Mouse (Mus musculus) CH12.LX (cell line): ENCODE data around the gene Foxo6. TPM values are rescaled to one million over a fixed set of nuclear protein-coding genes. Genes with fewer than 3 reads are reported as not detected.

Experiments used
- DNase-seq: peaks from one replicate; pipeline ENCODE4 v3.0.0-alpha.2; 2013; ENCODE audit errors: extremely low read depth
- H3K27ac ChIP-seq: 2 replicates; pipeline ENCODE4 v1.5.1; 2012; ENCODE audit warnings: low read depth, mild to moderate bottlenecking, control low read depth, moderate library complexity; ENCODE audit not compliant: insufficient read depth
- H3K27me3 ChIP-seq: replicated peaks from 2 replicates; pipeline ENCODE3; 2012; ENCODE audit warnings: inconsistent platforms
- H3K36me3 ChIP-seq, 2 experiments: replicated peaks in 1 of 2; 2 replicates each; pipeline versions ENCODE3 to v1.6.1; 2012; ENCODE audit warnings: inconsistent platforms in 1 of 2, low read length in 1 of 2, mild to moderate bottlenecking in 1 of 2, mixed read lengths in 1 of 2, moderate library complexity in 1 of 2; ENCODE audit not compliant: control insufficient read depth in 1 of 2, insufficient read depth in 1 of 2
- H3K4me1 ChIP-seq, 2 experiments: 2 replicates each; pipeline ENCODE4 v1.6.1; 2012; ENCODE audit warnings: inconsistent platforms in 1 of 2, moderate library complexity in 1 of 2; ENCODE audit not compliant: insufficient read depth in 2 of 2, control insufficient read depth in 1 of 2
- H3K4me2 ChIP-seq: 2 replicates; pipeline ENCODE4 v1.6.1; 2012; ENCODE audit warnings: low read depth, mild to moderate bottlenecking, control low read depth; ENCODE audit not compliant: poor library complexity, insufficient read depth, severe bottlenecking
- H3K4me3 ChIP-seq, 3 experiments: fragments of 150-350 bp in 1 of 3; sonication (generic) in 1 of 3; replicated peaks in 1 of 3; 2 replicates each; pipeline versions ENCODE3 to v1.5.1; 2011 to 2012; ENCODE audit warnings: low read depth in 2 of 3, low read length in 2 of 3, mild to moderate bottlenecking in 2 of 3, moderate library complexity in 2 of 3, control low read depth in 1 of 3, improper control_type of control experiment in 1 of 3, inconsistent platforms in 1 of 3, mixed read lengths in 1 of 3; ENCODE audit not compliant: poor library complexity in 1 of 3
- H3K79me2 ChIP-seq: replicated peaks from 2 replicates; pipeline ENCODE4 v1.6.1; 2012; ENCODE audit warnings: mild to moderate bottlenecking, moderate library complexity; ENCODE audit not compliant: control insufficient read depth, poor library complexity, insufficient read depth, severe bottlenecking; ENCODE audit errors: extremely low read depth
- H3K9ac ChIP-seq: 2 replicates; pipeline ENCODE4 v1.6.1; 2012; ENCODE audit warnings: low read depth, mild to moderate bottlenecking, control low read depth, moderate library complexity; ENCODE audit not compliant: insufficient read depth
- H3K9me3 ChIP-seq: replicated peaks from 2 replicates; pipeline ENCODE3; 2012; ENCODE audit warnings: low read length, inconsistent platforms, mixed read lengths
- BHLHE40 ChIP-seq: IDR thresholded peaks from 2 replicates; pipeline ENCODE4 v1.6.1; 2011; ENCODE audit warnings: mild to moderate bottlenecking, low read depth, low read length, improper control_type of control experiment
- CHD2 ChIP-seq: IDR thresholded peaks from 2 replicates; pipeline ENCODE4 v1.6.1; 2011; ENCODE audit warnings: low read length, improper control_type of control experiment
- ELF1 ChIP-seq: IDR thresholded peaks from 2 replicates; pipeline ENCODE4 v1.6.1; 2014; ENCODE audit warnings: low read depth, mild to moderate bottlenecking, inconsistent platforms, low read length, improper control_type of control experiment
- EP300 ChIP-seq: IDR thresholded peaks from 2 replicates; pipeline ENCODE4 v1.6.1; 2011; ENCODE audit warnings: low read length, improper control_type of control experiment
- ETS1 ChIP-seq: conservative IDR thresholded peaks from 2 replicates; pipeline ENCODE4 v1.6.1; 2012; ENCODE audit warnings: low read depth, mild to moderate bottlenecking, inconsistent platforms, low read length, improper control_type of control experiment, moderate library complexity
- HCFC1 ChIP-seq: IDR thresholded peaks from 2 replicates; pipeline ENCODE4 v1.6.1; 2012; ENCODE audit warnings: low read depth, mild to moderate bottlenecking, inconsistent platforms, low read length, improper control_type of control experiment
- IRF4 ChIP-seq: IDR thresholded peaks from 2 replicates; pipeline ENCODE4 v1.6.1; 2014; ENCODE audit warnings: low read depth, mild to moderate bottlenecking, inconsistent platforms, low read length, improper control_type of control experiment
- JUND ChIP-seq: conservative IDR thresholded peaks from 2 replicates; pipeline ENCODE4 v1.6.1; 2011; ENCODE audit warnings: low read depth, low read length, improper control_type of control experiment
- MAFK ChIP-seq: IDR thresholded peaks from 2 replicates; pipeline ENCODE4 v1.6.1; 2011; ENCODE audit warnings: low read length, improper control_type of control experiment; ENCODE audit not compliant: insufficient replicate concordance
- MAX ChIP-seq: IDR thresholded peaks from 2 replicates; pipeline ENCODE4 v1.6.1; 2011; ENCODE audit warnings: low read length, improper control_type of control experiment
- MXI1 ChIP-seq: IDR thresholded peaks from 2 replicates; pipeline ENCODE4 v1.6.1; 2011; ENCODE audit warnings: mild to moderate bottlenecking, low read depth, low read length, improper control_type of control experiment
- NELFE ChIP-seq: IDR thresholded peaks from 2 replicates; pipeline ENCODE4 v1.6.1; 2011; ENCODE audit warnings: low read depth, low read length, improper control_type of control experiment
- PAX5 ChIP-seq: IDR thresholded peaks from 2 replicates; pipeline ENCODE4 v1.6.1; 2012; ENCODE audit warnings: low read length, inconsistent platforms, mixed read lengths
- POLR2A ChIP-seq: IDR thresholded peaks from 2 replicates; pipeline ENCODE4 v1.6.1; 2011; ENCODE audit warnings: low read depth, mild to moderate bottlenecking, improper control_type of control experiment, low read length
- POLR2AphosphoS2 ChIP-seq: IDR thresholded peaks from 2 replicates; pipeline ENCODE4 v1.6.1; 2011; ENCODE audit warnings: low read depth, low read length, improper control_type of control experiment
- RAD21 ChIP-seq: IDR thresholded peaks from 2 replicates; pipeline ENCODE4 v1.6.1; 2011; ENCODE audit warnings: low read depth, mild to moderate bottlenecking, low read length, improper control_type of control experiment, moderate library complexity
- RCOR1 ChIP-seq: conservative IDR thresholded peaks from 2 replicates; pipeline ENCODE4 v1.6.1; 2012; ENCODE audit warnings: low read depth, mild to moderate bottlenecking, inconsistent platforms, low read length, improper control_type of control experiment
- SIN3A ChIP-seq: IDR thresholded peaks from 2 replicates; pipeline ENCODE4 v1.6.1; 2012; ENCODE audit warnings: low read length, improper control_type of control experiment, inconsistent platforms
- TCF12 ChIP-seq: IDR thresholded peaks from 2 replicates; pipeline ENCODE4 v1.6.1; 2014; ENCODE audit warnings: low read depth, mild to moderate bottlenecking, inconsistent platforms, low read length, improper control_type of control experiment
- UBTF ChIP-seq: IDR thresholded peaks from 2 replicates; pipeline ENCODE4 v1.6.1; 2012; ENCODE audit warnings: low read depth, mild to moderate bottlenecking, inconsistent platforms, low read length, improper control_type of control experiment, moderate library complexity
- USF1 ChIP-seq: IDR thresholded peaks from 2 replicates; pipeline ENCODE4 v1.6.1; 2014; ENCODE audit warnings: low read depth, mild to moderate bottlenecking, inconsistent platforms, low read length, improper control_type of control experiment
- USF2 ChIP-seq: conservative IDR thresholded peaks from 2 replicates; pipeline ENCODE4 v1.6.1; 2011; ENCODE audit warnings: low read depth, low read length, improper control_type of control experiment
- ZKSCAN1 ChIP-seq: IDR thresholded peaks from 2 replicates; pipeline ENCODE4 v1.6.1; 2012; ENCODE audit warnings: low read depth, inconsistent platforms, low read length, improper control_type of control experiment, borderline replicate concordance
- ZMIZ1 ChIP-seq: IDR thresholded peaks from 2 replicates; pipeline ENCODE4 v1.6.1; 2012; ENCODE audit warnings: low read depth, mild to moderate bottlenecking, inconsistent platforms, low read length, improper control_type of control experiment
- dilution Hi-C: fragments of 300-500 bp; cut with MboI; formaldehyde crosslinking; loops from 2 replicates; pipeline ENCODE4 v1.14.3; 2020; ENCODE audit warnings: low sequenced_read_pairs; ENCODE audit not compliant: extremely low pct_unique_long_range_greater_than_20kb, extremely low pct_ligation_motif_present
- in situ Hi-C: fragments of 300-500 bp; cut with MboI; formaldehyde crosslinking; loops from 3 replicates; pipeline ENCODE4 v1.14.3; 2019; ENCODE audit warnings: low sequenced_read_pairs, low pct_ligation_motif_present, low pct_unique_long_range_greater_than_20kb, mixed read lengths
- polyA plus RNA-seq: library from polyadenylated mRNA; unstranded; fragments of >175 nt; gene quantifications from 2 replicates; pipeline ENCODE4 v1.2.1, GENCODE M21; 2012; ENCODE audit warnings: low read depth; ENCODE audit not compliant: insufficient read length
- total RNA-seq, 2 experiments: library from RNA; depleted of rRNA; stranded (reverse); fragments of 300-350 nt in 1 of 2; fragments of >200 nt in 1 of 2; gene quantifications; 2 replicates each; pipeline ENCODE4 v1.2.3; 2012 to 2014

The Foxo6 gene
- total and polyA plus RNA-seq, 3 experiments, result not detected

GRCm38 (mm10) chr4:120277255-120277928 is 9.8 kb downstream of the Foxo6 start:
- H3K4me2 ChIP-seq, result no peak overlapping the region
- dilution Hi-C loops, result no loop called here

GRCm38 (mm10) chr4:120275487-120275886 is 11.7 kb downstream of the Foxo6 start:
- Histone ChIP-seq H3K9ac (no peak overlapping the region), H3K4me2 (no peak overlapping the region), H3K9me3 (no peaks in the 10 kb centered on the region), H3K27ac (no peak overlapping the region), H3K27me3 (peaks cover 97% of the 10 kb centered on the region), H3K36me3 (no peaks in the 10 kb centered on the region), H3K79me2 (no peaks in the 10 kb centered on the region), H3K4me3 (no peak overlapping the region), H3K4me1 (peaks cover 0 to 5% of the 10 kb centered on the region in 2 experiments; a peak in 1 of 4 replicates)
- in situ Hi-C loops, result no loop called here
- DNase-seq, result no peak
- dilution Hi-C loops, result no loop called here
- TF ChIP-seq TCF12 (no peak), ELF1 (no peak), EP300 (no peak), PAX5 (no peak), BHLHE40 (no peak), IRF4 (no peak), ZKSCAN1 (no peak), HCFC1 (no peak), JUND (no peak), CHD2 (no peak), NELFE (no peak), MAX (no peak), MXI1 (no peak), USF1 (no peak), ETS1 (no peak), MAFK (no peak), POLR2A (no peak), RCOR1 (no peak), USF2 (no peak)

More at GRCm38 (mm10) chr4:120277255-120277928, 9.8 kb downstream of the Foxo6 start:
- Histone ChIP-seq H3K9me3 (no peaks in the 10 kb centered on the region), H3K27me3 (peaks cover 97% of the 10 kb centered on the region), H3K27ac (no peak overlapping the region), H3K79me2 (no peaks in the 10 kb centered on the region)
- TF ChIP-seq ZMIZ1 (no peak), PAX5 (no peak), EP300 (no peak), SIN3A (no peak), MAX (no peak), RAD21 (no peak), IRF4 (no peak), UBTF (no peak), POLR2AphosphoS2 (no peak), RCOR1 (no peak), TCF12 (no peak)
- TF ChIP-seq, all 38 proteins: peak for 0
- no peak overlapping the region for H3K9ac ChIP-seq
- H3K4me3 ChIP-seq, result no peak overlapping the region
- peaks cover 3 to 12% of the 10 kb centered on the region in 2 experiments; a peak in 2 of 4 replicates for H3K4me1 ChIP-seq
- in situ Hi-C loops, result no loop called here
- no peaks in the 10 kb centered on the region for H3K36me3 ChIP-seq
- no peak for DNase-seq
